Mouse (Mus musculus) embryonic facial prominence, embryonic 12.5 days (tissue): ENCODE data around the gene Col9a3. TPM values are rescaled to one million over a fixed set of nuclear protein-coding genes. Genes with fewer than 3 reads are reported as not detected.

Experiments used
- ATAC-seq: fragments of 200-750 bp; cut with Nextera tagmentation; 2 replicates; pipeline ENCODE4 v1.8.0; 2017; ENCODE audit not compliant: insufficient number of reproducible peaks, insufficient read depth, low FRiP score, low TSS enrichment
- H3K27ac ChIP-seq: fragments of 300-500 bp; sonication (generic); 2 replicates; pipeline ENCODE4 v1.5.1; 2016; ENCODE audit warnings: mild to moderate bottlenecking
- H3K27me3 ChIP-seq: fragments of 300-500 bp; sonication (generic); 2 replicates; pipeline ENCODE4 v1.6.1; 2016; ENCODE audit warnings: mild to moderate bottlenecking, moderate library complexity
- H3K36me3 ChIP-seq: fragments of 300-500 bp; sonication (generic); 2 replicates; pipeline ENCODE4 v1.6.1; 2016; ENCODE audit warnings: mild to moderate bottlenecking
- H3K4me1 ChIP-seq: fragments of 300-500 bp; sonication (generic); 2 replicates; pipeline ENCODE4 v1.6.1; 2016
- H3K4me2 ChIP-seq: fragments of 300-500 bp; sonication (generic); replicated peaks from 2 replicates; pipeline ENCODE4 v1.6.1; 2016; ENCODE audit warnings: mild to moderate bottlenecking, moderate library complexity
- H3K4me3 ChIP-seq: fragments of 300-500 bp; sonication (generic); 2 replicates; pipeline ENCODE4 v1.5.1; 2016; ENCODE audit warnings: mild to moderate bottlenecking
- H3K9ac ChIP-seq: fragments of 300-500 bp; sonication (generic); 2 replicates; pipeline ENCODE4 v1.6.1; 2016; ENCODE audit warnings: mild to moderate bottlenecking, moderate library complexity
- H3K9me3 ChIP-seq: fragments of 300-500 bp; sonication (generic); 2 replicates; pipeline ENCODE4 v1.6.1; 2016; ENCODE audit warnings: mild to moderate bottlenecking, moderate library complexity
- whole genome bisulfite sequencing: fragments of 180-500 bp; shearing (Covaris S2); methylation state at CpG from one replicate; pipeline ENCODE4 v1.1.7; 2016; 5-methylcytosine and 5-hydroxymethylcytosine counted together
- polyA plus RNA-seq: library from polyadenylated mRNA; unstranded; fragments of >200 nt; fragmentation: Nextera tagmentation; extraction: Ambion mirVana; gene quantifications from 2 replicates; pipeline ENCODE4 v1.2.1, GENCODE M21; 2016

The Col9a3 gene
- polyA plus RNA-seq, 1 experiment from 2014 or later: 124 TPM

DNA sequence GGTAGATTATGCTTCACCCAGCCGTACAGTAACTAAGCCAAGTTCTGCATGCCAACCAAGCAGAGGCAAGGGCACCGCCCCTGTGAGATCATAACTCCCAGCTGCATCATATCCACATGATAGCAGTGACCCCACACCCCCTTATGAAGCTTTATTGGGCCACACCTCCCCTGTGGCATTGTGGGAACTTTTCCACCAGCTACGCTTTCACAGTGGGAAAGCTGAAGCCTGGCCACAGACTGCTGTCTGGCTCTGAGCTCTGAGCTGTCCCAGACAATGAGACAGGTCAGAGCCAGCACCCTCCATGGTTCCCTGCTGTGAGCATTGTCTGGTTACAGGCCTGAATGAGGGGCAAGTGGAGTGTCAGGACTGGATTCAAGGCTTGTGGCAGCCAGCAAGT is 16.6 kb upstream of the Col9a3 start, which contains the start of gene Mrgbp:
TSS of gene Mrgbp (plus strand) at position 303 of the 400 bp plus-strand sequence.
- H3K9ac ChIP-seq: no peak within 1 kb of the TSS
- no peak within 1 kb of the TSS for H3K27ac ChIP-seq

GRCm38 (mm10) chr2:180582481-180583153 is 15.0 kb upstream of the Col9a3 start:
- peak overlapping the region; percentile 54; the same call in 1 of the 2 replicates for H3K27ac ChIP-seq
- peak overlapping the region; percentile 95 for H3K9ac ChIP-seq
- WGBS: under 1% methylated on average over 57 of the region's 57 CpGs
- peak overlapping the region; percentile 91 for H3K4me3 ChIP-seq
- peaks cover 12% of the 10 kb centered on the region for H3K4me1 ChIP-seq
- peaks cover 26% of the 10 kb centered on the region for H3K36me3 ChIP-seq
- H3K27me3 ChIP-seq: no peaks in the 10 kb centered on the region
- peak; percentile 61 for ATAC-seq
- peak overlapping the region; percentile 94 for H3K4me2 ChIP-seq
- H3K9me3 ChIP-seq: no peaks in the 10 kb centered on the region

More for the DNA sequence above, 16.6 kb upstream of the Col9a3 start, which contains the start of gene Mrgbp:
- H3K4me1 ChIP-seq: peaks cover 12% of the 10 kb centered on the region
- no peaks in the 10 kb centered on the region for H3K9me3 ChIP-seq
- no peak within 1 kb of the TSS for H3K4me3 ChIP-seq
- no peak for ATAC-seq
- 81% methylated on average over 3 of the region's 3 CpGs for WGBS
- 0 out of 2 replicates have a peak, but pooled peaks cover 5% of the 10 kb centered on the region for H3K27me3 ChIP-seq
- H3K36me3 ChIP-seq: peaks cover 15% of the 10 kb centered on the region
- H3K4me2 ChIP-seq: no peak within 1 kb of the TSS

DNA sequence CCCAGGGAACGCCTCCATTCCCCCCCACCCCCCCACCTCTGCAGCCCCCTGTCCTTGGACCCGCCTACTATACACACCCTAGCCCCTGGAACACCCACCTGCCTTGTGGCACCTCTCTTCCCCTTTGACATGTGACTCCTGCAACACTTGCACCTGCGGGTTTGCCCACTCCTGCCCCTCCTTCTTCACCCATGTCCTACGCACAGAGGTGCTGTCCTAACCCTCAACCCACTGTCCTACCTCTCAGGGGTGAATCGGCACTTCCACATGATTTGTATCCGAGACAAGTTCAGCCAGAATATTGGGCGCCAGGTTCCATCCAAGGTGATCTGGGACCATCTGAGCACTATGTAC is 14.5 kb upstream of the Col9a3 start:
- no peaks in the 10 kb centered on the region for H3K27me3 ChIP-seq
- H3K36me3 ChIP-seq: peaks cover 26% of the 10 kb centered on the region
- whole genome bisulfite sequencing: 33% methylated on average over 6 of the region's 7 CpGs
- no peaks in the 10 kb centered on the region for H3K9me3 ChIP-seq
- peak overlapping the region; percentile 94 for H3K4me2 ChIP-seq
- ATAC-seq: 0 out of 2 replicates have a peak, but pooled peaks have one; percentile 14
- H3K4me1 ChIP-seq: peaks cover 12% of the 10 kb centered on the region
- H3K9ac ChIP-seq: peak overlapping the region; percentile 95
- H3K4me3 ChIP-seq: peak overlapping the region; percentile 91
- 0 out of 2 replicates have a peak overlapping the region, but pooled peaks have one; percentile 54 for H3K27ac ChIP-seq

- no peaks in the 10 kb centered on the region for H3K27me3 ChIP-seq
- 0 out of 2 replicates have a peak, but pooled peaks cover 4% of the 10 kb centered on the region for H3K9me3 ChIP-seq
- WGBS: 48% methylated on average over 6 of the region's 6 CpGs
- H3K27ac ChIP-seq: peak overlapping the region; percentile 91
- H3K4me3 ChIP-seq: peak overlapping the region; percentile 90
- peaks cover 12% of the 10 kb centered on the region for H3K4me1 ChIP-seq
- peaks cover 59% of the 10 kb centered on the region for H3K36me3 ChIP-seq
- ATAC-seq: no peak
- peak overlapping the region; percentile 90 for H3K9ac ChIP-seq
- peak overlapping the region; percentile 71 for H3K4me2 ChIP-seq
Observed at GRCm38 (mm10) chr2:180588736-180589122, 8.9 kb upstream of the Col9a3 start.

- peak; percentile 84 for ATAC-seq
- H3K9ac ChIP-seq: peak within 1 kb of the TSS; percentile 90
- peak within 1 kb of the TSS; percentile 91 for H3K27ac ChIP-seq
- peaks cover 8% of the 10 kb centered on the region for H3K4me1 ChIP-seq
- H3K9me3 ChIP-seq: 0 out of 2 replicates have a peak, but pooled peaks cover 4% of the 10 kb centered on the region
- no peaks in the 10 kb centered on the region for H3K27me3 ChIP-seq
- H3K4me2 ChIP-seq: peak within 1 kb of the TSS; percentile 71
- peak within 1 kb of the TSS; percentile 90 for H3K4me3 ChIP-seq
- WGBS: under 1% methylated on average over 63 of the region's 67 CpGs
- peaks cover 64% of the 10 kb centered on the region for H3K36me3 ChIP-seq
Observed at GRCm38 (mm10) chr2:180589123-180589831, 8.3 kb upstream of the Col9a3 start, which contains the start of gene Ogfr. Gene Ogfr, plus strand, starts transcription at chr2:180589245.

DNA sequence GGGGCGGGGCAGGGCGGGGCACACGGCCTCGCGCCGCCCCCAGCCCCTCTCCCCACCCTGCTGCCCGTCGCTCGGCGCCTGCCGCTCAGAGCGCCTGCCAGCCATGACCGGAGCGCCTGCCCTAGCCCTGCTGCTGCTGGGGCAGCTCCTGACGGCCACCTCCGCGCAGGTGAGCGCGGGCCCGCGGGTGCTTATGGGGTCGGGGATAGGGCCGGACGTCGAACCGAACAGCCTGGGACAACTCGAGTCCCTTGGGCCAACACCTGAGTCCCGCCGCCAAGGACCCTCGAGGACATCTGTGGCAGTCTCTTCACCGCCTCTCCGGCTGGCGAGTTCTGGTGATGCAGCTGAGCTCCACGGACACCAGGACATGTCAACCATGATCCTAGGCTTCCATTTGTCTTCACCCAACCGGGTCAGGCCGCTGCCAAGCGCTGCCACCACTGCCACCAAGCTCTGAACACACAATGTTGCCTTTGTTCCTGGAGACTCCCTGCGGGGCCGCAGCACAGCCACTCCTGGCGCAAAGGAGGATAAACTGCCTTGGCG is 641 bp downstream of the Col9a3 start:
- H3K27me3 ChIP-seq: peaks cover 38% of the 10 kb centered on the region
- peak; percentile 26; the same call in 1 of the 2 replicates for ATAC-seq

GRCm38 (mm10) chr2:180600569-180601021 is 3.0 kb downstream of the Col9a3 start:
- Histone ChIP-seq H3K9me3 (no peaks in the 10 kb centered on the region), H3K9ac (no peak overlapping the region), H3K27me3 (peaks cover 38% of the 10 kb centered on the region), H3K4me1 (peaks cover 22% of the 10 kb centered on the region), H3K36me3 (peaks cover 2% of the 10 kb centered on the region), H3K27ac (peak overlapping the region; percentile 60; the same call in 1 of the 2 replicates), H3K4me3 (peak overlapping the region; percentile 10; the same call in 1 of the 2 replicates), H3K4me2 (peak overlapping the region; percentile 63)
- WGBS: 9% methylated on average over 9 of the region's 9 CpGs
- ATAC-seq: no peak

More for the DNA sequence above, 641 bp downstream of the Col9a3 start:
- Histone ChIP-seq H3K4me3 (peak overlapping the region; percentile 37), H3K36me3 (peaks cover 26% of the 10 kb centered on the region), H3K4me1 (peaks cover 22% of the 10 kb centered on the region), H3K9ac (peak overlapping the region; percentile 51), H3K4me2 (peak overlapping the region; percentile 63), H3K27ac (peak overlapping the region; percentile 52), H3K9me3 (no peaks in the 10 kb centered on the region)
- under 1% methylated on average over 38 of the region's 41 CpGs for WGBS

DNA sequence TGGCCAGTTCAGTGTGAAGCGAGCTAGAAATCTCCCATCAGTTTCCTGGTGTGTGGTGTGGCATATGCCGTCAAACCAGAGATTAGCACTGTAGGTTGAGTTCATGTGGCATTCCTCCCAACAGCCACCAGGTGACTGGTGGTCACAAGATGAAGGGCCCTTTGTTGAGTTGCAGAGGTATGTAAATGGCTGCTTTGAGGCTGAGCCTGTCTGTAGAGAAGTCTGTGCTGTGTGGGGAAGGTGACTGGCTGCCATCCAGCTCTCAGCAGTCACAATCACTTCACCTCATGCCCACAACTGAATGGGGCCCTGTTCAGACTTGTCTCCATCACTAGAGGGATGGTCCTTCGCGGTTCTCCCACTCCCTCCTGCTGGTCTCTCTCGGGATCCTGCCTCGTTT is 7.2 kb downstream of the Col9a3 start:
- H3K9me3 ChIP-seq: no peaks in the 10 kb centered on the region
- H3K4me2 ChIP-seq: no peak overlapping the region
- H3K9ac ChIP-seq: no peak overlapping the region
- WGBS: 50% methylated on average over 6 of the region's 6 CpGs
- H3K36me3 ChIP-seq: 0 out of 2 replicates have a peak, but pooled peaks cover 5% of the 10 kb centered on the region
- 0 out of 2 replicates have a peak, but pooled peaks have one; percentile 22 for ATAC-seq
- H3K4me1 ChIP-seq: peaks cover 9% of the 10 kb centered on the region
- H3K27ac ChIP-seq: 0 out of 2 replicates have a peak overlapping the region, but pooled peaks have one; percentile 8
- H3K4me3 ChIP-seq: no peak overlapping the region
- peaks cover 4% of the 10 kb centered on the region; the same call in 1 of the 2 replicates for H3K27me3 ChIP-seq

DNA sequence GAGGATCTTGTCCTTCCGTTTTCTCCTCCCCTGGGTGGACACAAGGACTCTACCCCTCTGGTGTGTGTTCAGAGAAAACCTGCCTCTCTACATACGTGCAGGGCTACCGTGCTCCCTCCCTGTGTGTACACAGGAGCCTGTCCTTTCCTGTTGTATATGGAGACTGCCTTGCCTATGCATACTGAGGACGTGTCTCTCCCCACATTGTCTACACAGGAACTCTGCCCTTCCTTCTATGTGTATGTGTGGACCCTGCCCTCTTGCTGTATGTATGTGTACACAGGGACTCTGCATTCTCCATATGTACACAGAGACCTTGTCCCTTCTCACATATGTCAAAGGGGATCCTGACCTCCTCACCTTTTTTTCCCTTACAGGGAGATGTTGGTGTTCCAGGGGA is 12.7 kb downstream of the Col9a3 start:
- ATAC-seq: no peak
- H3K4me1 ChIP-seq: no peaks in the 10 kb centered on the region
- H3K4me3 ChIP-seq: no peak overlapping the region

DNA sequence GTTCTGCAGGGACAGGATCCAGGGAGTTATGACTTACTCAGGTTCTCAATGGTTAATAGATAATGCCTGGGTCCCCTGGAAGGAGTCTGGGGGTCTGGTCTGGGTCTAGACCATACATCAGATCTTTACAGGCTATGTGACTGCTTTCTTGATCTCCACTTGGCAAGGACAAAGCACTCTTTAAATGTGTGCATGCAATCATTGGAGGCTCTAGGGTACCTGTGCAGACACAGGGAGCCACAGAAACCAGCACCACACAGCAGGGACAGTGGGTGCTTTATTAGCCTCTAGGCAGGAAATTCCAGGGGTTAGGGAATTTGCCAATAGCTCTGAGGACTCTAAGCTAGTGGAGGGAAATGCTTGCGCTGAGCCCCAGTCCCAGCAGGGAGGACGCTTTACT is 14.3 kb downstream of the Col9a3 start:
- no peak overlapping the region for H3K4me2 ChIP-seq
- peaks cover 5% of the 10 kb centered on the region; the same call in 1 of the 2 replicates for H3K36me3 ChIP-seq
- no peak overlapping the region for H3K9ac ChIP-seq
- no peak for ATAC-seq
- 67% methylated on average over 2 of the region's 2 CpGs for WGBS
- no peaks in the 10 kb centered on the region for H3K9me3 ChIP-seq
- no peaks in the 10 kb centered on the region for H3K4me1 ChIP-seq
- no peaks in the 10 kb centered on the region for H3K27me3 ChIP-seq
- no peak overlapping the region for H3K27ac ChIP-seq
- H3K4me3 ChIP-seq: no peak overlapping the region

More for the DNA sequence above, 12.7 kb downstream of the Col9a3 start:
- Histone ChIP-seq H3K27ac (no peak overlapping the region), H3K9ac (no peak overlapping the region), H3K9me3 (no peaks in the 10 kb centered on the region), H3K4me2 (no peak overlapping the region), H3K36me3 (0 out of 2 replicates have a peak, but pooled peaks cover 5% of the 10 kb centered on the region), H3K27me3 (no peaks in the 10 kb centered on the region)
- 86% methylated on average over 4 of the region's 4 CpGs for WGBS
